Mouse (Mus musculus): ENCODE results near the gene Ptar1.

GRCm38 (mm10) chr19:23658350-23658749 is 28.9 kb upstream of the Ptar1 start:
- TF ChIP-seq CTCF (IDR thresholded peaks at IDR 0.05; ENCODE audit: borderline replicate concordance, extremely low read depth, insufficient read depth, insufficient read length) = no peak
- TF ChIP-seq POLR2A (IDR thresholded peaks at IDR 0.05; ENCODE audit: borderline replicate concordance, extremely low read depth, insufficient read depth, insufficient read length, poor library complexity, severe bottlenecking) = no peak
